Mouse (Mus musculus) hindbrain, embryonic 11.5 days (tissue): ENCODE measurements around the gene Tmprss9. TPM values are rescaled to one million over a fixed set of nuclear protein-coding genes. Genes with fewer than 3 reads are reported as not detected.

Experiments
- ATAC-seq: fragments of 200-750 bp; cut with Nextera tagmentation; 2 replicates; pipeline ENCODE4 v1.8.0; 2017; ENCODE audit warnings: mild to moderate bottlenecking, moderate TSS enrichment, moderate library complexity; ENCODE audit not compliant: low FRiP score
- DNase-seq: peaks from one replicate; pipeline ENCODE4 v3.0.0-alpha.2; 2015; ENCODE audit warnings: low spot score
- H3K27ac ChIP-seq: fragments of 300-500 bp; sonication (generic); 2 replicates; pipeline ENCODE4 v1.5.1; 2014; ENCODE audit warnings: mild to moderate bottlenecking, low read depth, low read length
- H3K27me3 ChIP-seq: fragments of 300-500 bp; sonication (generic); 2 replicates; pipeline ENCODE4 v1.6.1; 2014; ENCODE audit warnings: mild to moderate bottlenecking, low read length, moderate library complexity, mixed read lengths; ENCODE audit not compliant: control insufficient read depth, insufficient read depth
- H3K36me3 ChIP-seq: fragments of 300-500 bp; sonication (generic); 2 replicates; pipeline ENCODE4 v1.6.1; 2014; ENCODE audit warnings: mild to moderate bottlenecking, low read length, moderate library complexity, mixed read lengths; ENCODE audit not compliant: control insufficient read depth, insufficient read depth
- H3K4me1 ChIP-seq: fragments of 300-500 bp; sonication (generic); replicated peaks from 2 replicates; pipeline ENCODE4 v1.6.1; 2014; ENCODE audit warnings: low read length, mixed read lengths; ENCODE audit not compliant: control insufficient read depth, insufficient read depth
- H3K4me2 ChIP-seq: fragments of 300-500 bp; sonication (generic); replicated peaks from 2 replicates; pipeline ENCODE4 v1.6.1; 2014; ENCODE audit warnings: mild to moderate bottlenecking, low read depth, low read length
- H3K4me3 ChIP-seq: fragments of 300-500 bp; sonication (generic); 2 replicates; pipeline ENCODE4 v1.5.1; 2014; ENCODE audit warnings: low read depth, low read length
- H3K9ac ChIP-seq: fragments of 300-500 bp; sonication (generic); 2 replicates; pipeline ENCODE4 v1.6.1; 2014; ENCODE audit warnings: low read depth, low read length
- H3K9me3 ChIP-seq: fragments of 300-500 bp; sonication (generic); 2 replicates; pipeline ENCODE4 v1.6.1; 2016; ENCODE audit warnings: low read length; ENCODE audit not compliant: control insufficient read depth
- WGBS: fragments of 180-500 bp; shearing (Covaris S2); extraction: QIAGEN DNeasy Blood & Tissue Kit; methylation state at CpG from one replicate; pipeline ENCODE4 v1.1.7; 2014; 5-methylcytosine and 5-hydroxymethylcytosine counted together
- polyA plus RNA-seq: library from polyadenylated mRNA; unstranded; fragments of >200 nt; fragmentation: Nextera tagmentation; extraction: Ambion mirVana; gene quantifications from 2 replicates; pipeline ENCODE4 v1.2.1, GENCODE M21; 2014

The Tmprss9 gene
- polyA plus RNA-seq, 1 experiment from 2014 or later = 0.05 TPM

DNA sequence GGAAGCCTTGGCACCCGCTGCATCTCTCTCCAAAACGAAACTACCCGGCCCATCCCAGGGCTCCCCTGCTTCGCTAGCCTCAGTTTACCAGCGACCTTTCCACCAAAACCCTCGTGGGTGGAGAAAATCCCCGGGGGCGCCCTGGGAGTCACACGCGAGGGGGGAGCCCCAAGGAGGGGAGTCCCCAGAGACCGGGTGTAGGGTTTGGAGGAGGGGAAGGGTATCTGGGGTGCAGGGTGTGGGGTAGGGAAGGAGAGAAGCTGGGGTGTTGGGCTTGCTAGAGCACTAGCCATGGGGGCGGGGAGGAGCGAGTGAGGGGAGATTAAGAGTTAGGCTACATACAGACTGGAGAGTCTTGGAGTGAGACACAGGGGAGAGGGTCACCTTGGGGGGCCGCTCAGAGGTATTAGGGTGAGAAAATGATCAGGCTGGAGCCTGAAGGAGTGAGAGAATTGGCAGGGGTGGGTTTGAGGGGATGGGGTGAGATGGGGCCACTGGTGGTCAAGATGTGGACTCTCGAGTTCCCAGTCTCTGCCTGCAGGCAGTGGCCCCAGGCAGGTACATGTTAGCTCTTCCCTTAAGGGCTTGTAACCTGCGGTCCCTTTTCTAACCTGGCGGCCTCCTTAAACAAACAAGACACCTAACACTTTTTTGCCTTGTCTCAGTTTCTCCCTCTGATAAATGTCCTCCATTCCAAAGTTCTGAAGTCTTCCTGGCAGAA is 61.2 kb downstream of the Tmprss9 start:
- no peak for DNase-seq
- H3K27me3 ChIP-seq = peaks cover 74% of the 10 kb centered on the region
- no peak for ATAC-seq
- WGBS = 2% methylated on average over 16 of the region's 17 CpGs
- H3K4me2 ChIP-seq = peak overlapping the region; percentile 86; the same call in 1 of the 2 replicates
- H3K9me3 ChIP-seq = no peaks in the 10 kb centered on the region
- H3K36me3 ChIP-seq = no peaks in the 10 kb centered on the region
- H3K9ac ChIP-seq = no peak overlapping the region
- H3K4me1 ChIP-seq = peaks cover 42% of the 10 kb centered on the region
- H3K4me3 ChIP-seq = 0 out of 2 replicates have a peak overlapping the region, but pooled peaks have one; percentile 12
- H3K27ac ChIP-seq = no peak overlapping the region

DNA sequence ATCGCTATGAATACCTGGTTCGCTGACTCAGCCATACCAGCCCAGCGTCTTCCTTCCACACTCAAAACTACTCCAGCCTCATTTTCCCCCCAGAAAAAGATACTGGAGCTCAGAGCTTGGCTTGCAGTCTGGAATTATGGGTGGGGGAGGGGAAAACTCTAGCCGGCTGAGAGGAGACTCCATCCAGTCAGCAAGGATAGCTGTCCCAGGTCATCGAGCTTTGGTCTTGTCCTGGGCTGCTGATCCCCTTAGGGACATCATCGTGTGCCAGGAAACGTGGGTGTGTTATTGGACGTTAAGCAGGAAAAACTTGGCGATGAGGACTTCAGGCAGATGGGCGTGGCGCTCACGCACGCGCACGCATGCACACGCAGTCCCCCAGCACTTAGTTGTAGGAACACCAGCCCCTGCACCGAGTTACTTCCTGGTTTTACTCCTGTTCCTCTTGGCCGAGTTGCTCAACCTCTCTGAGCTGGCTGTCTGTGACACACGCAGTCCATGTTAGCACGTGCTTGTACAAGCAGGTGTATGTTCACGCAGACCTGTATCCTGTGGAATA is 61.9 kb downstream of the Tmprss9 start:
- Histone ChIP-seq H3K27ac (no peak overlapping the region), H3K4me1 (peaks cover 42% of the 10 kb centered on the region), H3K9me3 (no peaks in the 10 kb centered on the region), H3K27me3 (peaks cover 79% of the 10 kb centered on the region), H3K4me2 (peak overlapping the region; percentile 15; the same call in 1 of the 2 replicates), H3K9ac (no peak overlapping the region), H3K4me3 (no peak overlapping the region), H3K36me3 (no peaks in the 10 kb centered on the region)
- ATAC-seq (no peak), DNase-seq (peak; percentile 41)
- 3% methylated on average over 21 of the region's 21 CpGs for WGBS

DNA sequence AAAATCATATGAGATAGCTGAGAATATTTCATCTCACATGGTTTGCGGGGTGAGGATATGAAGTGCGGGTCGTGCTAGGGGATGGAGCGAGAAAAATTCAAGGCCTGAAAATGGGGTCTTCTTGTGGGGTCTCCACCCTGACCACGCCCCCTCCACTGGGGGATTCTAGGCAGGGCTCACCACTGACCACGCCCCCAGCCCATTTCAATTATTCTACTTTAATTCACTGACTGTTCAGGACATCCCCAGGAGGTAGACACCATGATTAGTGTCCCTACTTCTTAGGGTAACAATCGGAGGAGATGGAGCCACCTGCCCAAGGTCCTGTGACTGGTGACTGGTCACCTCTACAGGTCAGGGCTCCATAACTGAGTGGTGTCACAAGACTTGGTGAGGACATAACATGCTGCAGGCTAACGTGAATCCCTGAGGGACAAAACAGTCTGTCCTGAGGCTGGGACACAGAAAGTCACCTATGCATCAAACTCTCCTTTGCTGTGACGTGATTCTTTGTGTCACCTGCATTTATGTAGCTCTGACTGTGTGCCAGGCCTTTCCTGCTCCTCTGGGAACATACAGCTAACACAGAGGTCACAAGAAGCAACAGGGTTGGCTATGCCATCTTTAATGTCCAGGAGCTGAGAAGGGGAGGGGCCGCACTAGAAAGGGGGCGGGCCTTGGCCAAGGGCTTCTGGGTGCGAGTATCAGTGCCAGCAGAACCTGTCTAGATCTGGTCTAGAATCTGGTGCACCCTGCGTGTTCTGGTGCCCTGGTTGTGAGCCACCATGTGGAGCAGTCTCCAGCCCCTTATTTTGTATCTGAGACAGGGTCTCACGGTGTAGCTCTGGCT is 62.7 kb downstream of the Tmprss9 start:
- Histone ChIP-seq H3K4me2 (no peak overlapping the region), H3K27ac (no peak overlapping the region), H3K36me3 (no peaks in the 10 kb centered on the region), H3K4me3 (no peak overlapping the region), H3K9ac (no peak overlapping the region), H3K27me3 (peaks cover 82% of the 10 kb centered on the region), H3K4me1 (peaks cover 47% of the 10 kb centered on the region), H3K9me3 (no peaks in the 10 kb centered on the region)
- no peak for DNase-seq
- WGBS = 31% methylated on average over 14 of the region's 14 CpGs
- ATAC-seq = no peak

DNA sequence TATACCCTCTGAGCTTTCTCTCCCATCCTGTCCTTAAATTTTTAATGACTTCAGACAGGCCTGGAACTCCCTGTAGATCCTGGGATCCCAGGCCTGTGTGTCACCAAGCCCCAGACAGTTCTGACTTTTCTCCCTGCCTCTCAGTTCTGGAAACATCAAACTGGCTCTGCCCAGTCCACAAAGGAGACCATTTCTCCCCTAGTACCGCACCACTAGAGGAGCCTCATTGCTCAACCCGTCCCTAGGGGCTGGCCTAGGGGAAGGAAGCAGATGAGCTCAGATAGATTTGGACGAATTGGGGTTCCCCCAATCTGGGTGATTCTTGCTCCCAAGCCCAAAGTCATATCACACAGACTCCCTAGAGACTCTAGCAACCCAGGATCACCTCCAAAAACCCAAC is 63.6 kb downstream of the Tmprss9 start:
- no peak overlapping the region; the same call in 1 of the 2 replicates for H3K4me2 ChIP-seq
- peaks cover 79% of the 10 kb centered on the region for H3K27me3 ChIP-seq
- no peak overlapping the region for H3K9ac ChIP-seq
- no peaks in the 10 kb centered on the region for H3K9me3 ChIP-seq
- DNase-seq (no peak), ATAC-seq (no peak)
- no peak overlapping the region for H3K27ac ChIP-seq
- peaks cover 44% of the 10 kb centered on the region for H3K4me1 ChIP-seq
- 4% methylated on average over 3 of the region's 3 CpGs for WGBS
- no peak overlapping the region for H3K4me3 ChIP-seq
- H3K36me3 ChIP-seq = no peaks in the 10 kb centered on the region

DNA sequence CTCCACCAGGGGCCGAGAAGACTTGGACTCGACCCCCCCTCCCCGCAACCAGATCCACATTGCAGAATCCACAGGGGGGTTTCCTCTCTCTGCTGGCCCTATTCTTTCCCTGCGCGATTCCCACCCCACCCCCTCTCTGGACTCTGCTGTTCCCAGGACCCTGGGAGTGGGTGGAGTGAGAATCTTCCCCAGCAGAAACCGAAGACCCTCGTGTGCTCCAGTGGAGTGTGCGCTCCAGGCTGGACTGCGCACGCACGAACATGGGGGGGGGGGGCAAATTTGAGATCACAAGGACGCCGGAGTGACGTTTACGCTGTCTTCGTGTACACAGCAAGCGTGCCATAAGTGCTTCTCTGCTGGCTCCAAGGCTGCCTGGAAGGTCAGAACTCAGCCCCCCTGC is 64.0 kb downstream of the Tmprss9 start:
- H3K27me3 ChIP-seq = peaks cover 76% of the 10 kb centered on the region
- DNase-seq = peak; percentile 40
- 8% methylated on average over 17 of the region's 17 CpGs for WGBS

DNA sequence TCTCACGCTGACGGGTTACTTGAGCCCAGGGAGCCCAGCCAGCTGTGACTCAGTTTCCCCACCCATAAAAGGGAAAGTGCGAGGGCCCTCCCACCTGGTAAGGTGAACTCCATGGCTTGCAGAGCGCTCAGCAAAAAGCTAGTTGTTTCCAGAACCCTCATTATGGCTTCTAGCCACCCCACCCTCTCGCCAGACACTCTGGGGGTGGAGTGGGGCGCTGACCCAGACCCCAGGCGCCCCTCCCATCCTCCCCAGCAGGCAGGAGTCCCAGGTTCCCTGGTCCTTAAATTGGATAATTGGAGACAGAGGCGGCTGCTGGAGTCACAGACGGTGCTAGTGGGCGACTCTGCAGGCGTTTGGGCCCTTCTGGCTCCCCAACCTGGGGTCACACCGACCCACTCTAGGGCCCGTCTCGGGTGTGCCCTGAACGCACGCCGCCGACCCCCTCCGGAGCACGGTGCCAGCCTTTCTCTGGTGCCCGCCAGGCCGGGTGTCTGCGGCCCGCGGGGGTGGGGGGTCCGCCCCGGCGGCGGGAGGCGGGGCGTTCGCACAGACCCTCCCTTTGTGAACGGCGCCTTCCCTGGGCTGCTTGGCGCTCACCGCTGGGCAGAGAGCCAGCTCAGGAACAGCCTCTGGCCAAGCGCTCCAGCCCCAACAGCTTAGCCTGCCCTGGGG is 64.6 kb downstream of the Tmprss9 start:
- H3K27me3 ChIP-seq = peaks cover 70% of the 10 kb centered on the region
- no peak overlapping the region for H3K27ac ChIP-seq
- H3K36me3 ChIP-seq = no peaks in the 10 kb centered on the region
- H3K9ac ChIP-seq = peak overlapping the region; percentile 8; the same call in 1 of the 2 replicates
- H3K4me2 ChIP-seq = peak overlapping the region; percentile 47
- DNase-seq = peak; percentile 66
- peak overlapping the region; percentile 20 for H3K4me3 ChIP-seq
- WGBS = under 1% methylated on average over 36 of the region's 37 CpGs
- H3K4me1 ChIP-seq = peaks cover 35% of the 10 kb centered on the region
- ATAC-seq = peak; percentile 17; the same call in 1 of the 2 replicates
- no peaks in the 10 kb centered on the region for H3K9me3 ChIP-seq

More for the DNA sequence above, 64.0 kb downstream of the Tmprss9 start:
- 0 out of 2 replicates have a peak, but pooled peaks have one; percentile 20 for ATAC-seq
- Histone ChIP-seq H3K9ac (no peak overlapping the region), H3K36me3 (no peaks in the 10 kb centered on the region), H3K27ac (no peak overlapping the region), H3K4me2 (peak overlapping the region; percentile 47), H3K4me3 (peak overlapping the region; percentile 20), H3K9me3 (no peaks in the 10 kb centered on the region), H3K4me1 (peaks cover 40% of the 10 kb centered on the region)

DNA sequence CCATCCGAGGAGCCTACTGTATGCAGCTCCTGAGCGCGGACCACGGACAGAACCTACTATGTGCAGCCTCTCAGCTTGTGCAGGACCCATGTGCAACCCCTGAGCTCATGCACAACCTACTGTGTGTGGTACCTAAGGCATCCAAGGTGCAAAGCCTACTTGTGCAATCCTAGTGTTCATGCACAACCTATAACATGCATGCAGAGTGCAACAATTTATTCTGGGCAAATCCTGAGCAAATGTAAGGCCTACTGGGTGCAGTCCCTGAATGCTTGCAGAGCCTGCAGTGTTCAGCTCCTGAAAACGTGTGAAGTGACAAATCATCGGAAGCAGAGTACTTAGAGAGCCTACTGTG is 65.1 kb downstream of the Tmprss9 start:
- no peak overlapping the region for H3K27ac ChIP-seq
- H3K4me2 ChIP-seq = peak overlapping the region; percentile 47
- DNase-seq (no peak), ATAC-seq (no peak)
- peak overlapping the region; percentile 20 for H3K4me3 ChIP-seq
- no peaks in the 10 kb centered on the region for H3K36me3 ChIP-seq
- peaks cover 32% of the 10 kb centered on the region for H3K4me1 ChIP-seq
- WGBS = 17% methylated on average over 6 of the region's 6 CpGs
- H3K9ac ChIP-seq = no peak overlapping the region
- H3K9me3 ChIP-seq = no peaks in the 10 kb centered on the region
- peaks cover 65% of the 10 kb centered on the region for H3K27me3 ChIP-seq

DNA sequence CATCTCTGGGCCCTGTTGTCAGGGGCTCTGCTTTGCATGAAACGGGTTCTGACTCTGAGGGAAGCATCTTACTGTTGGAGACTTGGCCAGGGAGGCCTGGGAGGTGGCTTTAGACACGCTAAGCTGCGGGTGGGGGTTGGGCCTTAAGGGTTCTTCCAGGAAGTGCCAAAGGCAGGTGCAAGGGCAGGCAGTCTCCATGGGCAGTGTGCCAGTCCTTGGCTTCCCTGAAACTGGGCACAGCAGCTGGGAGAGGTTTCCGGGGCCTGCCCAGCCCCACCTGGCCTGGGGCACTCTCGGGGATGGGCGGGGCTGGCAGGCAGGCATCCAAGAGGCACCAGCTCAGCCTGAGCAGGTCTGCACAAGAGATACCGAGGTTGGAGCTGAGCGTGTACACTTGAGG is 66.0 kb downstream of the Tmprss9 start:
- peaks cover 27% of the 10 kb centered on the region for H3K4me1 ChIP-seq
- whole genome bisulfite sequencing = 21% methylated on average over 7 of the region's 8 CpGs
- no peaks in the 10 kb centered on the region for H3K9me3 ChIP-seq
- H3K4me2 ChIP-seq = no peak overlapping the region
- no peaks in the 10 kb centered on the region for H3K36me3 ChIP-seq
- no peak overlapping the region for H3K9ac ChIP-seq
- no peak for DNase-seq
- no peak for ATAC-seq
- H3K27me3 ChIP-seq = peaks cover 56% of the 10 kb centered on the region
- no peak overlapping the region for H3K27ac ChIP-seq
- no peak overlapping the region for H3K4me3 ChIP-seq
